Mouse (Mus musculus): ENCODE data around the gene Fam43a. TPM values are rescaled to one million over a fixed set of nuclear protein-coding genes. Genes with fewer than 3 reads are reported as not detected.

Gene Fam43a
- total and polyA plus RNA-seq, 3 experiments = 82.1 to 121 (median 106) TPM

DNA sequence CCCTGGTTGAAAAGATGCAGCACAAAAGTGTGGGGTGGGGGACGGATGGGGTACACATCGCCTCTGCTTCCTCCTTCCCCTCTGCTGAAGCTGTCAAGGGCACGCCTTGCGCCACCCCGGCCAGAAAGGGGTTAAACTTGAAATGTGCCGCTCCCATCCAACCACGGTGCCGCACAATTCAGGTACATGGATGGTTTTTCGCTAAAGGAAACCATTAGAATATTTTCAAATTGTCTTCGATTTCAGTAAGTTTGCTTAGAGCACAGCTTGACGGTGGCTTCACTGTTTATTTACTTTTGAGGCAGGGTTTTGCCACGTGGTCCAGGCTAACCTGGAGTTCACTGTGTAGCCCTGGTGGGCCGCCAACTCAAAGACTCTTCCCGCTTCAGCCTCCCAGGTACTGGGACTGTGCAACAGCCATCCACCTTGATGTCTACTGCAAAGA, 48.8 kb upstream of the Fam43a start, which contains the start of gene Tmem44:
Gene Tmem44, minus strand, starts transcription at position 95 of the 445 bp plus-strand sequence.
- no peak for DNase-seq (ENCODE audit: extremely low read depth)
- Histone ChIP-seq H3K36me3 (replicated peaks in 1 of 2; ENCODE audit: control insufficient read depth in 1 of 2, insufficient read depth in 1 of 2, low read length in 1 of 2) (peaks cover 0 to 2% of the 10 kb centered on the region in 2 experiments), H3K4me3 (replicated peaks in 1 of 3; ENCODE audit: low read depth in 2 of 3, low read length in 2 of 3, poor library complexity in 1 of 3) (peak within 1 kb of the TSS; percentile 49 to 58 (median 49)), H3K27me3 (replicated peaks) (peaks cover 54% of the 10 kb centered on the region), H3K79me2 (replicated peaks; ENCODE audit: control insufficient read depth, extremely low read depth, insufficient read depth, poor library complexity, severe bottlenecking) (no peaks in the 10 kb centered on the region), H3K27ac (ENCODE audit: insufficient read depth, low read depth) (no peak within 1 kb of the TSS), H3K4me2 (ENCODE audit: insufficient read depth, low read depth, poor library complexity, severe bottlenecking) (peak within 1 kb of the TSS; percentile 80), H3K4me1 (ENCODE audit: control insufficient read depth in 1 of 2, insufficient read depth in 2 of 2) (peaks cover 3 to 8% of the 10 kb centered on the region in 2 experiments), H3K9me3 (replicated peaks; ENCODE audit: low read length) (peaks cover 20% of the 10 kb centered on the region), H3K9ac (ENCODE audit: insufficient read depth, low read depth) (peak within 1 kb of the TSS; percentile 27)
- in situ Hi-C loops (cut with MboI; ENCODE audit: low pct_ligation_motif_present, low pct_unique_long_range_greater_than_20kb, low sequenced_read_pairs) = no loop called here
- TF ChIP-seq ELF1 (IDR thresholded peaks at IDR 0.05; ENCODE audit: low read depth, low read length) = no peak
- TF ChIP-seq BHLHE40 (IDR thresholded peaks at IDR 0.05; ENCODE audit: low read depth, low read length) = 0 out of 2 replicates have a peak, but pooled peaks have one; percentile 25
- dilution Hi-C loops (cut with MboI; ENCODE audit: extremely low pct_ligation_motif_present, extremely low pct_unique_long_range_greater_than_20kb, low sequenced_read_pairs) = no loop called here

DNA sequence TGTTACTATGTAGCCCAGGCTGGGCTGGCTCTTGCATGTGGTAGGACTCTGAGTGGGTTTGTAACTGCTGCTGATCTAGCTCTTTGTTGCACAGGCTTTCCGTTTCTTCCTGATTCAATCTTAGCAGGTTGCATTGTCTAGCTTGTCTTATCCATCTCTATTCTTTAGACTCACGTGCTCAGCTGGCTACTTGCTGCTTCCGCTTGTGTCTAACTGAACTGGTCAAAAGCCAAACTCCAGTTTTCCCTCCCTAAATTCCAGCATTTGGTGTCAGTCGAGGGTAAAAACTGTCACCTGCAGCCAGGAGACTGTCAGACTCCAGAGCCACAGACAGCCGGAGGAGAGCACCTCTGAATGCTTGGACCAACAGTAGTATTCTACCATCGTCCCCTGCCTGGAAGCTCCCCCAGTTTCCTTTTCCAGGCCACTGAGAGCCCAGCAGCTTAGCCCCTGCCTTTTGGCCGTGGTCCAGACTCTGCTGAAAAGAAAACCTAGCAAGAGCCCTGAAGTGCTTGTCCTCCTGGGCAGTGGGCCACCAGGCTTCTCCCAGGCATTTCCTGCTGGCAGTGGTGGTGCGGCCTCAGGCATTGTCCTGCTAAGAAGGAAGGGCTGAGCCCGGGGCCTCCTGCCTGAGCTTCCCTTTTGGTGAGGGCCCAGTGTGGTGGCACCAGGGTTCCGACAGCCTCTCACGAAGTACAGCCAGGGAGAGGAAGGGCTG, 46.7 kb upstream of the Fam43a start:
- in situ Hi-C loops (cut with MboI; ENCODE audit: low pct_ligation_motif_present, low pct_unique_long_range_greater_than_20kb, low sequenced_read_pairs) (no loop called here), dilution Hi-C loops (cut with MboI; ENCODE audit: extremely low pct_ligation_motif_present, extremely low pct_unique_long_range_greater_than_20kb, low sequenced_read_pairs) (no loop called here)
- Histone ChIP-seq H3K79me2 (replicated peaks; ENCODE audit: control insufficient read depth, extremely low read depth, insufficient read depth, poor library complexity, severe bottlenecking) (no peaks in the 10 kb centered on the region), H3K27me3 (replicated peaks) (peaks cover 44% of the 10 kb centered on the region), H3K4me1 (ENCODE audit: control insufficient read depth in 1 of 2, insufficient read depth in 2 of 2) (peaks cover 3 to 8% of the 10 kb centered on the region in 2 experiments), H3K9me3 (replicated peaks; ENCODE audit: low read length) (peaks cover 23% of the 10 kb centered on the region), H3K9ac (ENCODE audit: insufficient read depth, low read depth) (no peak overlapping the region), H3K4me3 (replicated peaks in 1 of 3; ENCODE audit: low read depth in 2 of 3, low read length in 2 of 3, poor library complexity in 1 of 3) (no peak overlapping the region), H3K36me3 (replicated peaks in 1 of 2; ENCODE audit: control insufficient read depth in 1 of 2, insufficient read depth in 1 of 2, low read length in 1 of 2) (peaks cover 3 to 10% of the 10 kb centered on the region in 2 experiments), H3K4me2 (ENCODE audit: insufficient read depth, low read depth, poor library complexity, severe bottlenecking) (no peak overlapping the region), H3K27ac (ENCODE audit: insufficient read depth, low read depth) (no peak overlapping the region)
- DNase-seq (ENCODE audit: extremely low read depth) = no peak
- TF ChIP-seq USF2 (conservative IDR thresholded peaks at IDR 0.05; ENCODE audit: low read depth, low read length) = no peak

DNA sequence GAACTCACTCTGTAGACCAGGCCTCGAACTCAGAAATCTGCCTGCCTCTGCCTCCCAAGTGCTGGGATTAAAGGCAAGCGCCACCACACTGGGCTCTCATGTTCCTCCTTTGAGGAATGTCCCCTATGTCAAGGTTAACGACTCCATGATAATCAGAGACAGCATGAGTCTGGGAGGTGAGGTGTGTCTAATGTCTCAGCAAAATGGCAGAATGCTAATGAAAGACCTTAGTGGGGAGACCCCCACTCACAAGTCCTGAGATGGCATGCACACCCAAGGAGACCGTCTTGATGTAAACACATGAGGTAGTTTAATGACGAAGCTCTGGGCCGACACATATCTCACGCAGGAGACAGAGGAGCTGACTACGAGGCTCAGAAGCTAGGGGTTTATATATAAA, 45.4 kb upstream of the Fam43a start:
- peaks cover 11 to 22% of the 10 kb centered on the region in 2 experiments for H3K36me3 ChIP-seq (replicated peaks in 1 of 2; ENCODE audit: control insufficient read depth in 1 of 2, insufficient read depth in 1 of 2, low read length in 1 of 2)
- dilution Hi-C loops (cut with MboI; ENCODE audit: extremely low pct_ligation_motif_present, extremely low pct_unique_long_range_greater_than_20kb, low sequenced_read_pairs) = no loop called here
- H3K27me3 ChIP-seq (replicated peaks) = peaks cover 33% of the 10 kb centered on the region
- no peaks in the 10 kb centered on the region for H3K79me2 ChIP-seq (replicated peaks; ENCODE audit: control insufficient read depth, extremely low read depth, insufficient read depth, poor library complexity, severe bottlenecking)
- H3K4me2 ChIP-seq (ENCODE audit: insufficient read depth, low read depth, poor library complexity, severe bottlenecking) = no peak overlapping the region
- peaks cover 28% of the 10 kb centered on the region for H3K9me3 ChIP-seq (replicated peaks; ENCODE audit: low read length)
- in situ Hi-C loops (cut with MboI; ENCODE audit: low pct_ligation_motif_present, low pct_unique_long_range_greater_than_20kb, low sequenced_read_pairs) = no loop called here
- TF ChIP-seq ZNF384 (IDR thresholded peaks at IDR 0.05; ENCODE audit: low read depth, low read length) (no peak), IRF4 (IDR thresholded peaks at IDR 0.05; ENCODE audit: low read depth, low read length) (no peak), CHD1 (IDR thresholded peaks at IDR 0.05; ENCODE audit: low read depth, low read length) (no peak), RCOR1 (conservative IDR thresholded peaks at IDR 0.05; ENCODE audit: low read depth, low read length) (no peak), BHLHE40 (IDR thresholded peaks at IDR 0.05; ENCODE audit: low read depth, low read length) (no peak), TBP (conservative IDR thresholded peaks at IDR 0.05; ENCODE audit: low read depth, low read length) (no peak), ELF1 (IDR thresholded peaks at IDR 0.05; ENCODE audit: low read depth, low read length) (no peak), UBTF (IDR thresholded peaks at IDR 0.05; ENCODE audit: low read depth, low read length) (no peak), ZMIZ1 (IDR thresholded peaks at IDR 0.05; ENCODE audit: low read depth, low read length) (no peak), GABPA (IDR thresholded peaks at IDR 0.05; ENCODE audit: insufficient replicate concordance, low read depth, low read length) (no peak), E2F4 (IDR thresholded peaks at IDR 0.05; ENCODE audit: insufficient replicate concordance, low read depth, low read length) (no peak), RAD21 (IDR thresholded peaks at IDR 0.05; ENCODE audit: low read depth, low read length) (no peak), SIN3A (IDR thresholded peaks at IDR 0.05; ENCODE audit: low read length) (no peak), MAX (IDR thresholded peaks at IDR 0.05; ENCODE audit: low read length) (no peak), MEF2A (IDR thresholded peaks at IDR 0.05; ENCODE audit: borderline replicate concordance, low read depth, low read length) (no peak), NELFE (IDR thresholded peaks at IDR 0.05; ENCODE audit: low read depth, low read length) (no peak), SMC3 (IDR thresholded peaks at IDR 0.05; ENCODE audit: low read depth, low read length) (no peak), ETS1 (conservative IDR thresholded peaks at IDR 0.05; ENCODE audit: low read depth, low read length) (no peak), TCF12 (IDR thresholded peaks at IDR 0.05; ENCODE audit: low read depth, low read length) (no peak)
- no peak overlapping the region for H3K27ac ChIP-seq (ENCODE audit: insufficient read depth, low read depth)
- no peak for DNase-seq (ENCODE audit: extremely low read depth)
- H3K4me3 ChIP-seq (replicated peaks in 1 of 3; ENCODE audit: low read depth in 2 of 3, low read length in 2 of 3, poor library complexity in 1 of 3) = no peak overlapping the region
- peaks cover 3 to 8% of the 10 kb centered on the region in 2 experiments for H3K4me1 ChIP-seq (ENCODE audit: control insufficient read depth in 1 of 2, insufficient read depth in 2 of 2)
- no peak overlapping the region for H3K9ac ChIP-seq (ENCODE audit: insufficient read depth, low read depth)

All from CH12.LX (cell line).